Mouse (Mus musculus): ENCODE data around the gene Atp10a.

Atp10a gene

GRCm38 (mm10) chr7:58655866-58656265, at the start of gene Atp10a:
TSS of gene Atp10a (plus strand) at chr7:58656166.
- in situ Hi-C loops (cut with MboI): no loop called here

GRCm38 (mm10) chr7:58618048-58618447, 37.9 kb upstream of the Atp10a start:
- in situ Hi-C loops (cut with MboI): no loop called here

GRCm38 (mm10) chr7:58626305-58627155, 29.4 kb upstream of the Atp10a start:
- in situ Hi-C loops (cut with MboI): no loop called here

GRCm38 (mm10) chr7:58627381-58627780, 28.6 kb upstream of the Atp10a start:
- in situ Hi-C loops (cut with MboI): no loop called here

GRCm38 (mm10) chr7:58629233-58629632, 26.7 kb upstream of the Atp10a start:
- in situ Hi-C loops (cut with MboI): no loop called here

GRCm38 (mm10) chr7:58633683-58634082, 22.3 kb upstream of the Atp10a start:
- in situ Hi-C loops (cut with MboI): no loop called here

- in situ Hi-C loops (cut with MboI): no loop called here
Measured at GRCm38 (mm10) chr7:58639676-58640075, 16.3 kb upstream of the Atp10a start.

- in situ Hi-C loops (cut with MboI): no loop called here
Measured at GRCm38 (mm10) chr7:58640456-58640855, 15.5 kb upstream of the Atp10a start.

- in situ Hi-C loops (cut with MboI): no loop called here
Measured at GRCm38 (mm10) chr7:58641916-58642315, 14.1 kb upstream of the Atp10a start.

GRCm38 (mm10) chr7:58647404-58647803, 8.6 kb upstream of the Atp10a start:
- in situ Hi-C loops (cut with MboI): no loop called here

- in situ Hi-C loops (cut with MboI): no loop called here
Measured at GRCm38 (mm10) chr7:58657913-58658789, 2.2 kb downstream of the Atp10a start.

- in situ Hi-C loops (cut with MboI): no loop called here
Measured at GRCm38 (mm10) chr7:58658790-58659405, 2.9 kb downstream of the Atp10a start.

- in situ Hi-C loops (cut with MboI): no loop called here
Measured at GRCm38 (mm10) chr7:58660046-58660445, 4.1 kb downstream of the Atp10a start.

- in situ Hi-C loops (cut with MboI): no loop called here
Measured at GRCm38 (mm10) chr7:58660665-58661064, 4.7 kb downstream of the Atp10a start.

GRCm38 (mm10) chr7:58661076-58661475, 5.1 kb downstream of the Atp10a start:
- in situ Hi-C loops (cut with MboI): no loop called here

GRCm38 (mm10) chr7:58668617-58669016, 12.7 kb downstream of the Atp10a start:
- in situ Hi-C loops (cut with MboI): no loop called here

GRCm38 (mm10) chr7:58676075-58676474, 20.1 kb downstream of the Atp10a start:
- in situ Hi-C loops (cut with MboI): no loop called here

- in situ Hi-C loops (cut with MboI): no loop called here
Measured at GRCm38 (mm10) chr7:58677111-58677805, 21.3 kb downstream of the Atp10a start.

GRCm38 (mm10) chr7:58685967-58686366, 30.0 kb downstream of the Atp10a start:
- in situ Hi-C loops (cut with MboI): no loop called here

- in situ Hi-C loops (cut with MboI): no loop called here
Measured at GRCm38 (mm10) chr7:58686573-58686972, 30.6 kb downstream of the Atp10a start.

- in situ Hi-C loops (cut with MboI): no loop called here
Measured at GRCm38 (mm10) chr7:58686997-58687396, 31.0 kb downstream of the Atp10a start.

Measured in mature B cell (primary cell).